Mouse (Mus musculus) forebrain, embryonic 16.5 days (tissue): ENCODE data around the gene Bbs9. TPM values are rescaled to one million over a fixed set of nuclear protein-coding genes. Genes with fewer than 3 reads are reported as not detected.

ENCODE experiments used
- ATAC-seq: fragments of 200-750 bp; cut with Nextera tagmentation; 2 replicates; pipeline ENCODE4 v1.8.0; 2017; ENCODE audit warnings: mild to moderate bottlenecking, moderate library complexity
- H3K27ac ChIP-seq: fragments of 300-500 bp; sonication (generic); 2 replicates; pipeline ENCODE4 v1.5.1; 2014; ENCODE audit warnings: low read length, control low read depth
- H3K27me3 ChIP-seq: fragments of 300-500 bp; sonication (generic); replicated peaks from 2 replicates; pipeline ENCODE4 v1.6.1; 2014; ENCODE audit warnings: low read length; ENCODE audit not compliant: control insufficient read depth, insufficient read depth
- H3K36me3 ChIP-seq: fragments of 300-500 bp; sonication (generic); 2 replicates; pipeline ENCODE4 v1.6.1; 2014; ENCODE audit not compliant: control insufficient read depth, insufficient read depth
- H3K4me1 ChIP-seq: fragments of 300-500 bp; sonication (generic); replicated peaks from 2 replicates; pipeline ENCODE4 v1.6.1; 2014; ENCODE audit warnings: low read length; ENCODE audit not compliant: control insufficient read depth, insufficient read depth
- H3K4me2 ChIP-seq: fragments of 300-500 bp; sonication (generic); 2 replicates; pipeline ENCODE4 v1.6.1; 2014; ENCODE audit warnings: mild to moderate bottlenecking, low read length, control low read depth
- H3K4me3 ChIP-seq: fragments of 300-500 bp; sonication (generic); replicated peaks from 2 replicates; pipeline ENCODE4 v1.5.1; 2014; ENCODE audit warnings: mild to moderate bottlenecking, low read length, control low read depth
- H3K9ac ChIP-seq: fragments of 300-500 bp; sonication (generic); replicated peaks from 2 replicates; pipeline ENCODE4 v1.6.1; 2014; ENCODE audit warnings: low read depth, low read length, control low read depth
- H3K9me3 ChIP-seq: fragments of 300-500 bp; sonication (generic); 2 replicates; pipeline ENCODE4 v1.6.1; 2016; ENCODE audit warnings: low read length; ENCODE audit not compliant: control insufficient read depth
- WGBS: fragments of 180-500 bp; shearing (Covaris S2); extraction: QIAGEN DNeasy Blood & Tissue Kit; methylation state at CpG from one replicate; pipeline ENCODE4 v1.1.7; 2014; 5-methylcytosine and 5-hydroxymethylcytosine counted together
- polyA plus RNA-seq: library from polyadenylated mRNA; unstranded; fragments of >200 nt; fragmentation: Nextera tagmentation; extraction: Ambion mirVana; gene quantifications from 2 replicates; pipeline ENCODE4 v1.2.1, GENCODE M21; 2015

Gene Bbs9
- polyA plus RNA-seq, 1 experiment from 2014 or later = 20.2 TPM

DNA sequence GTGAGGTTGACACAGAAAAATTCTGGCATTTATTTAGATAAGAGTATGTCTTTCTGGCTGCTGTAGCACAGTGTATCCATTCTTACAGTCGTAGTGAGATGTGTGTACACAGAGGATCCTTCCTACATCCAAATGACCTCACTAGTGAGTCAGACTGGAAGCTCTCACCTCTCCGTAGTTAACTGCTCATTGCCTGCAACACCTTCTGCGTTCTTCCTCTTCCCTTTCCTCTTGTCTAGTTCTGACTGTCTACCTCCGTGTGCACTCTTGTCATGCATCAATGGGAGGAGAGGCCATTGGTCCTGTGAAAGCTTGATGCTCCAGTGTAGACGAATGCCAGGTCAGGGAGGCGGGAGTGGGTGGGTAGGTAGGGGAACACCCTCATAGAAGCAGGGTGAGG, 344.0 kb downstream of the Bbs9 start:
- Histone ChIP-seq H3K9me3 (no peaks in the 10 kb centered on the region), H3K4me2 (no peak overlapping the region), H3K4me3 (no peak overlapping the region), H3K36me3 (no peaks in the 10 kb centered on the region), H3K4me1 (no peaks in the 10 kb centered on the region), H3K27me3 (peaks cover 4% of the 10 kb centered on the region; the same call in 1 of the 2 replicates), H3K27ac (no peak overlapping the region), H3K9ac (no peak overlapping the region)
- 94% methylated on average over 6 of the region's 6 CpGs for WGBS
- ATAC-seq = no peak

DNA sequence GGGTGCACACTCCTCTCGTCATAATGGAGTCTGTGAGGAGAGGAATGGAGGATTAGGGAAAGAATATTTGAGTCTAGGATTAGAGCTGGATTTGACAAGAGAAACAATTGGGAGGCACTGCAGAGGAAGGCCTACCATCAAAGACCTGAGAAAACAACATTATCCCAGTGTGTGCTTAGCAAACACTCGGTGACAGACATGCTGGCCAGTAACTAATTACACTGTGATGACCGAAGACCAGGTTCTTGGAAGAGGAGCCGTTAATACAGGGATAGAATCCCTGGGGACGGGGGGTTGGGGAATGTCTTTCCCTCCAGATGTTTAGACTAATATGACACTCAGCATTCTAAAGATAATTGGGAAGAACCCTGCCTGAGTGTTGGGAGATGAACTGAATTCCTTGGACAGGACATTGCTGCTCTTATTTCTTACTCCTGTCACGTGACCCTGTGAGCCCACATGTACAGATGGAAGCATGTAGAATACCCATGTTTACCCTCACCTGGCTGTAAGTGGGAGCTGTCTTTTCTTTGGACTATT, 345.2 kb downstream of the Bbs9 start:
- no peaks in the 10 kb centered on the region for H3K36me3 ChIP-seq
- no peak for ATAC-seq
- H3K4me1 ChIP-seq = no peaks in the 10 kb centered on the region
- no peaks in the 10 kb centered on the region for H3K9me3 ChIP-seq
- H3K27me3 ChIP-seq = peaks cover 8% of the 10 kb centered on the region; the same call in 1 of the 2 replicates
- H3K9ac ChIP-seq = no peak overlapping the region
- 29% methylated on average over 6 of the region's 6 CpGs for WGBS
- H3K4me3 ChIP-seq = no peak overlapping the region
- H3K4me2 ChIP-seq = no peak overlapping the region
- no peak overlapping the region for H3K27ac ChIP-seq

DNA sequence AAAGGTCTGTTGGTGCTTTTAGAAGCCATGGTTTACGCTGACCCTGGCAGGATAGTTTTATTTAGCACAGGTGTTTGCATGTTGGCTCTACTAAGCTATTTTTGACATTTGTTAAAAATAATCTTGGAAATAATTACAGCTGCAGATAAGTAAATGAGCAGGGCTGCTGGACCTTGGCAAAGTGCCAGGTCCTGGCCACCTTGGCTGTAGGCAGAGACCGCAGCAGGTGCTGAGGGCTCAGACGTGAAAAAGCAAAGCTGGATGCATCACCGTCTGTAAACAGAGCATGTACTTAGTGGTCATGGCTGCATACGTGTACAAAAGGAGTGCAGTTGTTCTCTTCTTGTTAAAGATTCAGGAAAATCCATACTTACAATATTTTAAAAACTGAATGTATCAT, 347.3 kb downstream of the Bbs9 start:
- Histone ChIP-seq H3K4me1 (peaks cover 14% of the 10 kb centered on the region), H3K27me3 (peaks cover 8% of the 10 kb centered on the region; the same call in 1 of the 2 replicates), H3K4me3 (no peak overlapping the region), H3K4me2 (no peak overlapping the region), H3K9ac (no peak overlapping the region), H3K27ac (no peak overlapping the region), H3K9me3 (no peaks in the 10 kb centered on the region), H3K36me3 (no peaks in the 10 kb centered on the region)
- WGBS = 57% methylated on average over 5 of the region's 5 CpGs
- no peak for ATAC-seq

DNA sequence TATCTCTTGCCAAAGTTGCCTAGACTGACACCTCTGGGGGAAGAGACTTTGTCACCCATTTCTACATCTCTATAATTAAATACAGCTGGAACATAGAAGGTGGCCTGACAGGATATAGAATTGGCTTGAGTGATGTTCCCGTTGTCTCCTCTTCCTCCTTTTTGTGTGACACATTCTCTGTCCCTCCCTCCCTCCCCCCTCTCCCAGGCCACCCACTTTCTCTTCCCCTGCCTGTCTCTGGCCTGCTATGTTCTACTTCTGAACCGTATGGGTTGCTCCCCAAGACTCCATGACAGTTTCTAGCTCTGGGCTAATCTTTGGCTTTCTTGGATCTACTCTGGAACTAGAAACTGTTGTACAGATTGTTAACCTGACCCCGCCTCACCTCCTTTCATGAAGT, 348.3 kb downstream of the Bbs9 start:
- Histone ChIP-seq H3K4me2 (no peak overlapping the region), H3K4me3 (no peak overlapping the region), H3K36me3 (no peaks in the 10 kb centered on the region), H3K27ac (no peak overlapping the region), H3K27me3 (peaks cover 8% of the 10 kb centered on the region; the same call in 1 of the 2 replicates), H3K9ac (no peak overlapping the region), H3K9me3 (no peaks in the 10 kb centered on the region), H3K4me1 (peaks cover 14% of the 10 kb centered on the region)
- ATAC-seq = no peak
- WGBS = 71% methylated on average over 3 of the region's 3 CpGs

- 26% methylated on average over 8 of the region's 8 CpGs for WGBS
- Histone ChIP-seq H3K4me2 (no peak overlapping the region), H3K36me3 (no peaks in the 10 kb centered on the region), H3K4me3 (no peak overlapping the region), H3K9me3 (no peaks in the 10 kb centered on the region), H3K4me1 (peaks cover 22% of the 10 kb centered on the region), H3K27ac (no peak overlapping the region), H3K9ac (no peak overlapping the region), H3K27me3 (peaks cover 8% of the 10 kb centered on the region; the same call in 1 of the 2 replicates)
- ATAC-seq = no peak
These were observed 349.4 kb downstream of the Bbs9 start for GRCm38 (mm10) chr9:22824910-22825309.

GRCm38 (mm10) chr9:22826571-22826990, 351.1 kb downstream of the Bbs9 start:
- Histone ChIP-seq H3K27me3 (peaks cover 11% of the 10 kb centered on the region), H3K4me2 (no peak overlapping the region), H3K9ac (no peak overlapping the region), H3K4me1 (peaks cover 22% of the 10 kb centered on the region), H3K9me3 (no peaks in the 10 kb centered on the region), H3K36me3 (no peaks in the 10 kb centered on the region), H3K27ac (no peak overlapping the region), H3K4me3 (no peak overlapping the region)
- 11% methylated on average over 3 of the region's 3 CpGs for WGBS
- peak; percentile 84 for ATAC-seq

DNA sequence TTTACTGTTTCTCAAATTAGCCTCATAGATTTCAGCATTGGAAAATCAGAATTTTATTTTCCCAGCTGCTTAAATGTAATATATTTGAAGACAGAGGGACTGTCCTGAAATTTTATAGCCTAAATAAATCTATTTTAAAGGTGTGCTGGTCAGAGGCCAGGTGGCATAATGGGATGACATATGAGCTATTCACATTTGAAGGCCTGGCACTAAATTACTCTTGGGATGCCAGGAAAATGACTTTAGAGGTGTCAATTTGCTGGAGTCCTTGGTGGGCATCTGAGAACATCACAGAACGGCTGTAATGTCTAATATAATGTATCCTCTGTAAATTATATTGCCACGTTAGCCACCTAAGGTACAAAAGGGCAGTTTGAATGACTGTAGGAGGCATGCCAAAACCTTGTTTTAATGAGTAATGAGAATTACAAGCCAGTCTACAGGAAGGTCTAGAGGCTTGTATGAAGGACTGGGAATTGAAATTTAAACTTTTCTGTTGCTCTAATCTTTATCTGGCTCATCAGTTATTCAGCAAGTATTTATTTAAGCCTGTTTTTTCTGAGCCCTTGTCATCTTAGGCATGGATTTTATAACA, 351.8 kb downstream of the Bbs9 start:
- H3K9me3 ChIP-seq = no peaks in the 10 kb centered on the region
- WGBS = 26% methylated on average over 2 of the region's 2 CpGs
- H3K27ac ChIP-seq = no peak overlapping the region
- H3K27me3 ChIP-seq = peaks cover 13% of the 10 kb centered on the region
- H3K9ac ChIP-seq = no peak overlapping the region
- no peak overlapping the region for H3K4me3 ChIP-seq
- no peaks in the 10 kb centered on the region for H3K36me3 ChIP-seq
- H3K4me2 ChIP-seq = no peak overlapping the region
- H3K4me1 ChIP-seq = peaks cover 22% of the 10 kb centered on the region
- no peak for ATAC-seq

DNA sequence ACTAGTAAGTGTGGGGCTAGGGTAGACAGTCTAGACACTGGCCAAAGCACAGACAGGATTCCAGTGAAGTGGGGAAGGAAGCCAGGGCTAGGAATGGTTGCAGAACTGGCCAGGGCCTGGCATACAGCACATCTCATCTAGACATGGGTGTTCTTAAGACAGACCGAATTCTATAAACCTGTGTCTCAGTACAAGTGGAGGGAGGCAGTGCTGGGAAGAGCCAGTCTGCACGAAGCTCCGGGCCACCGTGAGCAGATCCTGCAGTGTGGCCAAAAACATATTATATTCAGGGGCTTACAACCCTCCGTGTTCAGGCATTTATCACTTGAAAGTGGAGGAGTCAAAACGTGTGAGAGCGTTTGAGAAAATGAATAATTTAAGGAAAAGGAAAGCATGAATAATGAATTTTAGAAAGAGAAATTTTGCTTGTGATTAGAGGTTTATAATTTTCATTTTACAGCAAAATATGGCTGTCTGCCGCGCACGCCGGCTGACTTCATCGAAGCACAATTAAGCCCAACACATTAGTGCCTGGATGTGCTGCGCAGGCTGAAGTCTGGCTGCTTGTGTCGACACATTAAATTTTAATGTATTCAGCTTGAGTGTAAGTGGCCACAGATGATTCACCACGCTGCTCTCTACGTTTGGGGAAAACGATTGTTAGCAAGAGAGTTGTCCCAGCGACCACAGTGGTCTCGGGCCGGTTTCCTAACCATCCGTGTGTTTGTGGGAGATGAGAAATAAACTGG, 353.9 kb downstream of the Bbs9 start:
- 0 out of 2 replicates have a peak, but pooled peaks have one; percentile 27 for ATAC-seq
- H3K27ac ChIP-seq = no peak overlapping the region
- no peak overlapping the region for H3K4me3 ChIP-seq
- H3K4me2 ChIP-seq = peak overlapping the region; percentile 17; the same call in 1 of the 2 replicates
- peaks cover 22% of the 10 kb centered on the region for H3K4me1 ChIP-seq
- WGBS = 51% methylated on average over 21 of the region's 21 CpGs
- no peaks in the 10 kb centered on the region for H3K9me3 ChIP-seq
- H3K9ac ChIP-seq = no peak overlapping the region
- H3K36me3 ChIP-seq = no peaks in the 10 kb centered on the region
- H3K27me3 ChIP-seq = peaks cover 11% of the 10 kb centered on the region; the same call in 1 of the 2 replicates

DNA sequence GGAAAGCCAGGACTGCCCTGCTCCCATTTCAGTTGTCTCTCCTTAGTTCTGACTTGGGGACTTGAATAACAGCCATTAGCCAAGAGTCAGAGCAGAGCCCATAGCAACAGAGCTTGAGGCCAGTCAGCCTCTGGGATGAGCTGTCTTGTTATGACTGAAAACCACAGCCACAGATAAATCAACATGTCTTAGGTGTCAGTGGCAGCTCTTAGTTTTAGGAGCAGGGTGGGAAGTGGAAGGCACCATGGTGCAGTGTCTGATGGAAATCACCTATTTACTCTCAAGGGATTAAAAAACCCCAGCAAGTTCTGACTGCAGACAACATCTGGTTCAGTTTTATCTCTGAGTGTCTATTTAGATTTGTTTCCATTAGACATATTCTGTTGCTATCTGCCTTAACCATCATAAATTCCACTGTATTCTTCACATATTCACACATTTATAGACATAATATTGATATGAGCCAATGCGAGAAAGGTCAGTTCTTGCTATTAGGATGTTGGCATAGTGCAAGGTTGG, 359.5 kb downstream of the Bbs9 start:
- ATAC-seq = no peak
- Histone ChIP-seq H3K27me3 (peaks cover 7% of the 10 kb centered on the region; the same call in 1 of the 2 replicates), H3K36me3 (no peaks in the 10 kb centered on the region), H3K4me3 (no peak overlapping the region), H3K4me2 (no peak overlapping the region), H3K4me1 (no peaks in the 10 kb centered on the region), H3K9me3 (no peaks in the 10 kb centered on the region), H3K9ac (no peak overlapping the region), H3K27ac (no peak overlapping the region)
- 96% methylated on average over 1 of the region's 1 CpGs for WGBS
